Mouse (Mus musculus) spleen, adult 2 months (tissue): ENCODE data around the gene Itpr1. TPM values are rescaled to one million over a fixed set of nuclear protein-coding genes. Genes with fewer than 3 reads are reported as not detected.

ENCODE experiments used
- DNase-seq, 2 experiments: peaks; one replicate each; pipeline versions ENCODE4 v3.0.0 to v3.0.0-alpha.2; 2012 to 2021; ENCODE audit warnings: low spot score in 2 of 2, low read depth in 1 of 2
- H3K27ac ChIP-seq: fragments of 200-500 bp; 2 replicates; pipeline ENCODE4 v1.5.1; 2012; ENCODE audit warnings: low read length, inconsistent platforms; ENCODE audit not compliant: insufficient read depth
- H3K27me3 ChIP-seq: fragments of 200-500 bp; 2 replicates; pipeline ENCODE4 v1.6.1; 2012; ENCODE audit warnings: mild to moderate bottlenecking, moderate library complexity, low read length, inconsistent platforms; ENCODE audit not compliant: control insufficient read depth, insufficient read depth
- H3K36me3 ChIP-seq: fragments of 200-500 bp; 2 replicates; pipeline ENCODE4 v1.6.1; 2012; ENCODE audit warnings: mild to moderate bottlenecking, low read length, inconsistent platforms; ENCODE audit not compliant: control insufficient read depth, insufficient read depth
- H3K4me1 ChIP-seq: fragments of 200-500 bp; 2 replicates; pipeline ENCODE4 v1.6.1; 2011; ENCODE audit warnings: inconsistent platforms; ENCODE audit not compliant: control insufficient read depth, insufficient read depth, insufficient read length
- H3K4me3 ChIP-seq: fragments of 200-500 bp; 2 replicates; pipeline ENCODE4 v1.5.1; 2011; ENCODE audit warnings: mild to moderate bottlenecking, inconsistent platforms; ENCODE audit not compliant: insufficient read depth, insufficient read length; ENCODE audit errors: extremely low read depth
- CTCF ChIP-seq: fragments of 200-500 bp; IDR thresholded peaks from 2 replicates; pipeline ENCODE4 v1.5.1; 2011; ENCODE audit warnings: mild to moderate bottlenecking, inconsistent platforms; ENCODE audit not compliant: insufficient read depth, insufficient read length, insufficient replicate concordance; ENCODE audit errors: extremely low read depth
- POLR2A ChIP-seq: fragments of 200-500 bp; IDR thresholded peaks from 2 replicates; pipeline ENCODE4 v1.6.1; 2011; ENCODE audit warnings: low read depth, low read length, inconsistent platforms
- WGBS: fragments of 180-500 bp; shearing (Covaris S2); methylation state at CpG from one replicate; pipeline ENCODE4 v1.1.7; 2018; 5-methylcytosine and 5-hydroxymethylcytosine counted together
- polyA plus RNA-seq: library from polyadenylated mRNA; depleted of rRNA; stranded (reverse); fragments of >200 nt; gene quantifications from 2 replicates; pipeline ENCODE4 v1.2.3, GENCODE M21; 2012

Gene Itpr1
- polyA plus RNA-seq, 1 experiment, result 17.9 TPM

GRCm38 (mm10) chr6:108261506-108261905, 48.6 kb downstream of the Itpr1 start:
- no peak for DNase-seq
- no peak for TF ChIP-seq CTCF
- no peak for TF ChIP-seq POLR2A
- Histone ChIP-seq H3K36me3 (no peaks in the 10 kb centered on the region), H3K4me3 (no peak overlapping the region), H3K27me3 (no peaks in the 10 kb centered on the region), H3K27ac (no peak overlapping the region), H3K4me1 (peaks cover 6% of the 10 kb centered on the region; the same call in 1 of the 2 replicates)
- WGBS, result 62% methylated on average over 3 of the region's 3 CpGs

GRCm38 (mm10) chr6:108264164-108264563, 51.3 kb downstream of the Itpr1 start:
- WGBS, result 91% methylated on average over 3 of the region's 3 CpGs
- no peak overlapping the region for H3K27ac ChIP-seq
- no peak overlapping the region for H3K4me3 ChIP-seq
- H3K27me3 ChIP-seq, result no peaks in the 10 kb centered on the region
- H3K36me3 ChIP-seq, result no peaks in the 10 kb centered on the region
- DNase-seq, result no peak
- peaks cover 6% of the 10 kb centered on the region; the same call in 1 of the 2 replicates for H3K4me1 ChIP-seq
- TF ChIP-seq CTCF, result no peak

- Histone ChIP-seq H3K27me3 (no peaks in the 10 kb centered on the region), H3K27ac (no peak overlapping the region), H3K4me3 (no peak overlapping the region), H3K4me1 (no peaks in the 10 kb centered on the region; the same call in 1 of the 2 replicates), H3K36me3 (peaks cover 2% of the 10 kb centered on the region)
- TF ChIP-seq POLR2A (no peak), CTCF (no peak)
- no peak for DNase-seq
- WGBS, result 89% methylated on average over 7 of the region's 7 CpGs
Observed at GRCm38 (mm10) chr6:108273451-108273850, 60.6 kb downstream of the Itpr1 start.

- no peak overlapping the region for H3K27ac ChIP-seq
- H3K4me1 ChIP-seq, result no peaks in the 10 kb centered on the region; the same call in 1 of the 2 replicates
- H3K4me3 ChIP-seq, result no peak overlapping the region
- peaks cover 2% of the 10 kb centered on the region for H3K36me3 ChIP-seq
- TF ChIP-seq CTCF (no peak), POLR2A (no peak)
- no peaks in the 10 kb centered on the region for H3K27me3 ChIP-seq
- DNase-seq, result no peak
- 84% methylated on average over 10 of the region's 10 CpGs for WGBS
Observed at GRCm38 (mm10) chr6:108274364-108275084, 61.6 kb downstream of the Itpr1 start.

GRCm38 (mm10) chr6:108276880-108277507, 64.1 kb downstream of the Itpr1 start:
- WGBS, result 84% methylated on average over 12 of the region's 12 CpGs
- TF ChIP-seq POLR2A (no peak), CTCF (no peak)
- no peaks in the 10 kb centered on the region; the same call in 1 of the 2 replicates for H3K4me1 ChIP-seq
- H3K4me3 ChIP-seq, result no peak overlapping the region
- H3K27me3 ChIP-seq, result no peaks in the 10 kb centered on the region
- peaks cover 2% of the 10 kb centered on the region for H3K36me3 ChIP-seq
- no peak overlapping the region for H3K27ac ChIP-seq
- DNase-seq, result no peak

- DNase-seq, result no peak
- no peak for TF ChIP-seq POLR2A
- no peak for TF ChIP-seq CTCF
- peaks cover 2% of the 10 kb centered on the region for H3K36me3 ChIP-seq
- H3K27me3 ChIP-seq, result no peaks in the 10 kb centered on the region
- H3K27ac ChIP-seq, result no peak overlapping the region
- H3K4me3 ChIP-seq, result no peak overlapping the region
- 91% methylated on average over 12 of the region's 12 CpGs for whole genome bisulfite sequencing
- no peaks in the 10 kb centered on the region; the same call in 1 of the 2 replicates for H3K4me1 ChIP-seq
Observed at GRCm38 (mm10) chr6:108277622-108278396, 64.9 kb downstream of the Itpr1 start.
